Mouse (Mus musculus) lung, adult 2 months (tissue): ENCODE measurements around the gene Prpf4b.
A peak's percentile ranks its signal among the peaks of the same experiment; 100 is the strongest.

Source experiments
- CTCF ChIP-seq: fragments of 200-500 bp; IDR thresholded peaks from 2 replicates; pipeline ENCODE4 v1.5.1; 2011; ENCODE audit warnings: mild to moderate bottlenecking, low read length, control low read depth; ENCODE audit not compliant: insufficient read depth
- POLR2A ChIP-seq: fragments of 200-500 bp; IDR thresholded peaks from 2 replicates; pipeline ENCODE4 v1.6.1; 2011; ENCODE audit warnings: low read depth, mild to moderate bottlenecking, control low read depth, low read length, borderline replicate concordance; ENCODE audit errors: extremely low read depth

GRCm38 (mm10) chr13:34864420-34865169 is 10.5 kb upstream of the Prpf4b start:
- TF ChIP-seq POLR2A (no peak), CTCF (peak; percentile 45; the same call in 1 of the 2 replicates)
